18 mouse cellular contexts compared by ENCODE assay signal in genomic region chr6:38823827-38824226, GRCm38 (mm10). TPM values are rescaled to one million over a fixed set of nuclear protein-coding genes. Genes with fewer than 3 reads are reported as not detected.
DNase-seq lines count a peak whose midpoint lies in the region; ATAC-seq and TF ChIP-seq lines count a peak whose summit lies in the region.
"Had no signal": no experiment of that assay in that cellular context is flagged by ENCODE, and none has a peak within 500 bp of the region (broad histone marks: within the 10 kb centered on the region; RNA-seq: fewer than 3 reads in every experiment).

No protein-coding gene starts in this region.

- intact Hi-C loops in gastrocnemius, adult 2 months (cut with DNase I), result no loop called here

- no peak for TF ChIP-seq POLR2A in myocyte (IDR thresholded peaks at IDR 0.05; ENCODE audit: insufficient read length, low read depth)

- H3K27ac ChIP-seq in gastrocnemius, adult 2 months, result peak overlapping the region; percentile 43; the same call in 1 of the 2 replicates
- peak overlapping the region; percentile 8; the same call in 1 of the 2 replicates for H3K27ac ChIP-seq in liver, embryonic 13.5 days
- no peak overlapping the region for H3K27ac ChIP-seq in liver, embryonic 11.5 days (ENCODE audit: low read depth, low read length)
- H3K27ac ChIP-seq: forebrain, embryonic 12.5 days; heart, adult 2 months; hindbrain, embryonic 13.5 days; limb, embryonic 12.5 days; stomach, embryonic 15.5 days had no signal

- no peak overlapping the region for H3K9ac ChIP-seq in liver, embryonic 13.5 days
- H3K9ac ChIP-seq in liver, embryonic 11.5 days (ENCODE audit: low read depth, low read length), result no peak overlapping the region
- H3K9ac ChIP-seq: forebrain, embryonic 12.5 days; hindbrain, embryonic 13.5 days; limb, embryonic 12.5 days; stomach, embryonic 15.5 days had no signal

- no peak overlapping the region for H3K4me2 ChIP-seq in liver, embryonic 13.5 days
- no peak overlapping the region for H3K4me2 ChIP-seq in liver, embryonic 11.5 days
- peak overlapping the region; percentile 41 for H3K4me2 ChIP-seq in myocyte (ENCODE audit: low read depth)
- H3K4me2 ChIP-seq: forebrain, embryonic 12.5 days; hindbrain, embryonic 13.5 days; limb, embryonic 12.5 days; midbrain, embryonic 11.5 days; stomach, embryonic 15.5 days had no signal

- H3K79me2 ChIP-seq in myocyte (ENCODE audit: control insufficient read depth, insufficient read depth), result peaks cover 46% of the 10 kb centered on the region

- H3K4me1 ChIP-seq in liver, embryonic 13.5 days (replicated peaks), result peaks cover 70% of the 10 kb centered on the region
- peaks cover 46% of the 10 kb centered on the region for H3K4me1 ChIP-seq in liver, embryonic 11.5 days (replicated peaks; ENCODE audit: control insufficient read depth, insufficient read depth, low read length)
- H3K4me1 ChIP-seq: forebrain, embryonic 12.5 days had no signal

- DNase-seq in gastrocnemius, adult 2 months, result no peak
- no peak for DNase-seq in gastrocnemius, adult 18-20 months (ENCODE audit: low spot score)
- no peak for DNase-seq in liver, embryonic 13.5 days
- no peak for DNase-seq in liver, embryonic 11.5 days (ENCODE audit: low spot score)
- peak; percentile 32 for DNase-seq in adrenal gland, postnatal 10 days
- DNase-seq in cerebellum, adult 9-10 months, result no peak
- DNase-seq: cerebellum, adult 8-10 months; heart, adult 2 months; lung, postnatal 10 days had no signal

- H3K27me3 ChIP-seq in liver, embryonic 13.5 days, result no peaks in the 10 kb centered on the region
- H3K27me3 ChIP-seq in liver, embryonic 11.5 days (replicated peaks; ENCODE audit: control insufficient read depth, insufficient read depth, low read length), result no peaks in the 10 kb centered on the region
- H3K27me3 ChIP-seq in myocyte (ENCODE audit: control insufficient read depth, insufficient read depth, insufficient read length), result no peaks in the 10 kb centered on the region
- H3K27me3 ChIP-seq: forebrain, embryonic 12.5 days; hindbrain, embryonic 13.5 days; limb, embryonic 12.5 days; stomach, embryonic 15.5 days had no signal

- no peak for TF ChIP-seq CTCF in gastrocnemius, adult 2 months (IDR thresholded peaks at IDR 0.05)

- peaks cover 31% of the 10 kb centered on the region for H3K36me3 ChIP-seq in liver, embryonic 13.5 days
- H3K36me3 ChIP-seq in liver, embryonic 11.5 days (ENCODE audit: control insufficient read depth, insufficient read depth, low read length), result peaks cover 6% of the 10 kb centered on the region; the same call in 1 of the 2 replicates
- peaks cover 5% of the 10 kb centered on the region for H3K36me3 ChIP-seq in myocyte (ENCODE audit: control insufficient read depth, insufficient read depth)

- ATAC-seq in liver, embryonic 13.5 days (ENCODE audit: low read depth), result no peak
- no peak for ATAC-seq in liver, embryonic 11.5 days (replicated peaks; ENCODE audit: low FRiP score)
- no peak for ATAC-seq in megakaryocyte-erythroid progenitor cell, adult 5-6 weeks (replicated peaks; ENCODE audit: low FRiP score, low TSS enrichment, poor library complexity, severe bottlenecking)
- ATAC-seq: intestine, postnatal 0 days had no signal

- H3ac ChIP-seq in myocyte (ENCODE audit: control insufficient read depth, insufficient read length), result no peak overlapping the region

- no peaks in the 10 kb centered on the region for H3K9me3 ChIP-seq in liver, embryonic 13.5 days (replicated peaks)
- no peaks in the 10 kb centered on the region for H3K9me3 ChIP-seq in liver, embryonic 11.5 days (ENCODE audit: control insufficient read depth, low read length)
- H3K9me3 ChIP-seq: forebrain, embryonic 12.5 days; hindbrain, embryonic 13.5 days; limb, embryonic 12.5 days; stomach, embryonic 15.5 days had no signal

- no peak overlapping the region for H3K4me3 ChIP-seq in gastrocnemius, adult 2 months
- no peak overlapping the region for H3K4me3 ChIP-seq in liver, embryonic 13.5 days (replicated peaks)
- no peak overlapping the region for H3K4me3 ChIP-seq in liver, embryonic 11.5 days (ENCODE audit: low read depth, low read length)
- H3K4me3 ChIP-seq in myocyte, result no peak overlapping the region
- H3K4me3 ChIP-seq: forebrain, embryonic 12.5 days; heart, adult 2 months; hindbrain, embryonic 13.5 days; limb, embryonic 12.5 days; stomach, embryonic 15.5 days had no signal

TF ChIP-seq in myocyte, 11 proteins besides CTCF, POLR2A, EP300 and RAD21:
- TF ChIP-seq TCF12 (IDR thresholded peaks at IDR 0.05; ENCODE audit: insufficient read depth, poor library complexity, severe bottlenecking) (no peak), MYOD1 (IDR thresholded peaks at IDR 0.05; ENCODE audit: control insufficient read depth in 1 of 3, insufficient read length in 2 of 3, low read depth in 2 of 3) (peak in 2 of 3 experiments; percentile 34 to 63), REST (IDR thresholded peaks at IDR 0.05; ENCODE audit: insufficient read depth, insufficient read length) (no peak), MYOG (IDR thresholded peaks at IDR 0.05; ENCODE audit: control insufficient read depth in 1 of 3, insufficient read depth in 1 of 3, insufficient read length in 2 of 3, low read depth in 2 of 3) (no peak), TCF3 (IDR thresholded peaks at IDR 0.05; ENCODE audit: insufficient read length, low read depth) (no peak)
TF ChIP-seq in myocyte: peak in this region for 1.

RNA-seq across cellular contexts. Expression of gene Tbxas1, which starts 51.4 kb away (rescaled TPM):
- total RNA-seq in gastrocnemius, adult 2 months (2021), result under 1 TPM; 0.64 to 0.79 TPM
- total RNA-seq in gastrocnemius, adult 18-20 months (2021), result under 1 TPM; 0.48 to 0.69 TPM
- 11.4 and 12.2 TPM in 2 replicates for polyA plus RNA-seq in liver, embryonic 13.5 days (2015; fragmentation: Nextera tagmentation; extraction: Ambion mirVana)
- 11.5 and 12.0 TPM in 2 replicates for polyA plus RNA-seq in liver, embryonic 11.5 days (2014; fragmentation: Nextera tagmentation; extraction: Ambion mirVana)
- 1 to 10 TPM; 3.1 to 3.7 TPM for total RNA-seq in adrenal gland, postnatal 10 days (2021)
- not detected for polyA plus RNA-seq in myocyte (2012; fragmentation: generic; extraction: Trizol)
- 1.6 and 6.4 TPM in 2 replicates for total RNA-seq in megakaryocyte-erythroid progenitor cell, adult 5-6 weeks (2014; fragmentation: Nextera tagmentation)
- total RNA-seq in megakaryocyte-erythroid progenitor cell, adult 5-6 weeks (2017), result 2.5 and 8.8 TPM in 2 replicates
- total RNA-seq: ES-E14 had no signal

RNA-seq across cellular contexts. Expression of gene Hipk2, which starts 52.1 kb away (rescaled TPM):
- total RNA-seq in gastrocnemius, adult 2 months (2021), result 100 to 1,000 TPM in 1 of 2 experiments, 10 to 100 TPM in 1; 56.2 to 120 TPM
- total RNA-seq in gastrocnemius, adult 18-20 months (2021), result 10 to 100 TPM; 74.6 to 99.1 TPM
- polyA plus RNA-seq in liver, embryonic 13.5 days (2015; fragmentation: Nextera tagmentation; extraction: Ambion mirVana), result 20.1 and 20.4 TPM in 2 replicates
- polyA plus RNA-seq in liver, embryonic 11.5 days (2014; fragmentation: Nextera tagmentation; extraction: Ambion mirVana), result 21.4 and 27.4 TPM in 2 replicates
- total RNA-seq in adrenal gland, postnatal 10 days (2021), result 10 to 100 TPM; 72.8 to 88.4 TPM
- 11.3 TPM for polyA plus RNA-seq in myocyte (2012; fragmentation: generic; extraction: Trizol)
- total RNA-seq in megakaryocyte-erythroid progenitor cell, adult 5-6 weeks (2014; fragmentation: Nextera tagmentation), result 24.3 and 27.9 TPM in 2 replicates
- 5.1 and 9.2 TPM in 2 replicates for total RNA-seq in megakaryocyte-erythroid progenitor cell, adult 5-6 weeks (2017)
